Mouse (Mus musculus) large intestine, adult 2 months (tissue): ENCODE measurements around the gene Shisa7. TPM values are rescaled to one million over a fixed set of nuclear protein-coding genes. Genes with fewer than 3 reads are reported as not detected.
A peak's percentile ranks its signal among the peaks of the same experiment; 100 is the strongest.
"Not testable (repeated sequence)": the region's sequence is repeated elsewhere in the genome, so short reads cannot be mapped to it uniquely, and the experiment has no call there.

Experiments used
- DNase-seq: peaks from one replicate; pipeline ENCODE4 v3.0.0-alpha.2; 2012; ENCODE audit warnings: low read depth, low spot score
- WGBS: fragments of 180-500 bp; shearing (Covaris S2); methylation state at CpG from one replicate; pipeline ENCODE4 v1.1.7; 2018; 5-methylcytosine and 5-hydroxymethylcytosine counted together
- polyA plus RNA-seq: library from polyadenylated mRNA; depleted of rRNA; stranded (reverse); fragments of >200 nt; gene quantifications from 2 replicates; pipeline ENCODE4 v1.2.3, GENCODE M21; 2012

The Shisa7 gene
- polyA plus RNA-seq, 1 experiment = 0.86 TPM

DNA sequence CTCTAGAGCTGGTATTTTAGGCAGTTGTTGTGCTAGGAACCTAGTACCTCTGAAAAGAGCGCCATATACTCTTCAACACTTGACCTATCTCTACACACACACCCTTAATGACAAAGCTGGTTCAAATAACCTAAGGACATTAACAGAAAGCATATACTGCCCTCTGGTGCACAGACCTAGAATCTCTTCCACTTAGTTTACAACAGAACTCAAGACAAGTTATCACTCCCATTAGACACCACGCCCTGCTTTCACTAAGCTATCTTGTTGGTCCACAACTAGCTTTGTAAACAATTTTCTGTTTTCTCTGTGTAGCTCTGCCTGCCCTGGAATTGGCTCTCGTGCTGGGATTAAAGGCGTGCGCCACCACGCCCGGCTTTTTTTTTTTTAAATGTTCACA, 37.8 kb downstream of the Shisa7 start:
- DNase-seq = no peak
- 64% methylated on average over 7 of the region's 7 CpGs for WGBS

DNA sequence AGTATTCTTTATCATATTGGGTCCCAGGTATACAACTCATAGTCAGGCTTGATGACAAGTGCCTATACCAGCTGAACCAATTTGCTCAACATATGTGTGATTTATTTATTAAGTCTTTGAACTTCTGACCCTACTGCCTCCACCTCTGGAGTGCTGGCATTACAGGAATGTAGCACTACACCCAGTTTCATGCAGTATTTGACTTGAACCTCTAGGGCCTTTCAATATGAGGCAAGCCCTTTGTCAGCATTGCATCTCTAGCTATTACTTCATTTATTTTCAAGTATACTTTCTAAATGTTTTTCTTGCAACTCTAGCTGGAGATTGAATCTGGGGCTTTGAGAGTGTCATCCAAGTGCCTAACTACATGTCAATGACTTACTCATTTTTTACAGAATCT, 42.2 kb downstream of the Shisa7 start:
- no peak for DNase-seq

DNA sequence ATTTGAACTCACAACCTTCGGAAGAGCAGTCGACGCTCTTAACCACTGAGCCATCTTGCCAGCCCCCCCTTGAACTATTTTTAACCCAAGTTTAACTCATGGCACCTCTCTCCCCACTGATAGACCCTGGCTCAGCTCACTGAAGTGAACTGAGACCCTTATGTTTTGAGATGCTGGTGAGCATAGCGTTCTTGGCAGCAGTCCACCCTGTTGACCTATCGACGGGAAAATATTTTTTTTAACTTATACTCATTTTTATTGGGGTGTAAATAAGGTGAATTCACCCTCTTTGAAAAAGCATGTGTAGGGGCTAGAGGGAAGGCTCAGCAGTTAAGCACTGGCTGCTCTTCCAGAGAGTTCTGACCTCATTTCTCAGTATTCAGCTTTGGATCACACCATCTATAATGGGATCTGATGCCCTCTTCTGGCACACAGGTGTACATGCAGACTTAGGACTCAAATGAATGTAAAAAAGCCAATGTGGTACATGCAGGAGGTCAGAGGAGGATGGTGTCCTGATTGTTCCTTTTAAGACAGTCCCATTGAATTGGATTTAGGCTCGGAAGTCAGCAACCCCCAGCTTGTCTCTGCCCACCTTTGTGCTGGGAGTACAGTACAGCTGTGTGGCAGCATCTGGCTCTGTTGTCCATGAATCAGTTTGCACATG, 48.6 kb downstream of the Shisa7 start:
- WGBS = 62% methylated on average over 7 of the region's 7 CpGs
- no peak for DNase-seq

DNA sequence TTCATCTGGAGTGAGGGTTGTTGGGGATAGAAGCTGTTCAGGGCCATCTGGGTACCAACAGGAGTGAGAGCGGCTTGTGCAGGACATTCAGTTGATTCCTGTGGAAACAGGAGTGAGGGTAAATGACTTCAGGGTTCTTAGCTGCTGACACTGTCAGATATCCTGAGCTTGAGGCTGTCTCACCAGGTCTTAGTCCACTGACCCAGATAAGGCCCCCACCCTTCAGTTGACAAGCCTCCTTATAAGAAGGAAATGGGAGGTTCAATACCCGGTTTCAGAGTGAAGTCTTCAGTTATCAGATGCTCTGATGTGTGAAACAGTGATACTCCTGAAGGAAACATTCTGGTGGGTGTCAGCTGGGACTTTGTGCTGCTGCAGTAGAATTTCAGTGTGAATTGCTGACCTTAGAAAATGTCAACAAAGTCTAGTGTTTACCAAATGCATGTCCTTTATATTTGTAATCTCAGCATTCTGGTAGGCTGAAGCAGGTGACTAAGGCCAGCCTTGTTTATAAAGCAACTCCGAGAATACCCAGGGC, 49.8 kb downstream of the Shisa7 start:
- DNase-seq = no peak
- WGBS = 55% methylated on average over 3 of the region's 3 CpGs

DNA sequence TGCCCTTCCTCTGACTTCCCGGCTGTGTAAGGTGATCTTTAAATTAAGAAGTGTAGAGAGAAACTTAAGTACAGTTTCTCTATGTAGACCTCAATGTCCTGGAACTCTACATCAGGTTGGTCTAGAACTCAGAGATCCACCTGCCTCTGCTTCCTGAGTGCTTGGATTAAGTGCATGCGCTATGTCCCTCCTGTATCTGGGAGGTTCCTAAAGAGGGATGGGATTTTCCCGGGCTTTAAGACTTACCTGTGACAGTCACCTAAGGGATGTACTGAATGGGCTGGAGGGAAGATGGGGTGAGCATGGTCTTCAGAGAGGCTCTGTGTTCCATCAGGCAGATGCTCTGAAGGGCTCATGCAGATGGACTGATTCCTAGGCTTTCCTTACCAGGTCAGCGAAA, 50.8 kb downstream of the Shisa7 start:
- DNase-seq = no peak
- WGBS = 24% methylated on average over 4 of the region's 4 CpGs

DNA sequence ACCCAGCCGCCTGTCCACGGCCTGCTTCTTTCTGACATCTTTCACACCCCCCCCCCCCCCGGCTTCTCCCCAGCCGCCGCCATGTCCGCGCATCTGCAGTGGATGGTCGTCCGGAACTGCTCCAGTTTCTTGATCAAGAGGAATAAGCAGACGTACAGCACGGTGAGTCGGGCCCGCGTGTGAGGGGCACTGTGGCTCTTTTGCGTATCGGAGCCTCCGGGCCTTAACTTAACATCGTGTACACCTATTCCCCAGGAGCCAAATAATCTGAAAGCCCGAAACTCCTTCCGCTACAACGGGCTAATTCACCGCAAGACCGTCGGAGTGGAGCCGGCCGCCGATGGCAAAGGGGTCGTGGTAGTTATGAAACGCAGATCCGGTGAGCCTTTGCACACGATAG, 51.2 kb downstream of the Shisa7 start:
- DNase-seq = not testable (repeated sequence)
- WGBS = under 1% methylated on average over 31 of the region's 31 CpGs

DNA sequence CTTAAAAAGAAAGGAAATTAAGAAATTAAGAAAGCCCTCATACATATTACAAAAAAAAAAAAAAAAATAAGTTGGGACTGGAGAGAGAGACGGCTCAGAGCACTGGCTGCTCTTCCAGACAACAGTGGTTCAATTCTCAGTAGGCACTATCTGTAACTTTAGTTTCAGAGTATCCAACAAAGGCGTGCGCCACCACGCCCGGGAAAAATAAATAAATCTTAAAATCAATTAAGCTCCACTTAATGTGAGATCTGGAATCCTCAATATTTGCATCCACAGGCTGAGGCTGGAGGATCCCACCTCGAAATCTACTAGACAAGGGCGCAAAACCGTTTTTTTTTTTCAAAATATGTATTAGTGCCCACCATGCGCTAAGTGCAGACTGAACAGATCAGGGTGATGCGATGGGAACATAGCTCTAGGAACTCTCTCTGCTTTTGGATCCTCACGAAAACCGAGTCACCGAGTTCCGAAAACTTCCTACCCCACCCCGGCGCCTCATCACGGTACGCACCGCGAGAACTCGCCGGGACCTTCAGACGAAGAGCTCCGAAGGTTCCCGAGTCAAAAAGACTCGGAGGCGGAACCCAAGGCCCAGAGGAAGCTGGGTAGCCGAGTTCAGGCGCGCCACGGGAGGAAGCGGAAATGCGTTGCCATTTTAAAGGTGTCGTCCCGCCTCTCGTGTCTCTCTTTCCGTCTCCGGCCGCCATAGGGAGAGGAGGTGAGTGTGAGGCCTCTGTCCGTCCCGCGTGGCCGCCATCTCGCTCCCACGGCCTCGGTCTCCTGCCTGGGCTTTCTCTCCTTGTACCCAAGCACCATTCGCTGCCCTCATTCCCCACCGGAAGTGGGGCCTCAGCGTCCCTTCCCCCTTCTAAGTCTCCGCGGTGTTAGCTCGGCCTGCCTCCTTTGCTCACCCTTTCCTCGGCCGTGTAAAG, 52.0 kb downstream of the Shisa7 start, which contains the start of gene Rpl28:
TSS of gene Rpl28 (plus strand) at position 597 of the 935 bp plus-strand sequence.
- peak; percentile 96 for DNase-seq
- WGBS = under 1% methylated on average over 54 of the region's 54 CpGs

DNA sequence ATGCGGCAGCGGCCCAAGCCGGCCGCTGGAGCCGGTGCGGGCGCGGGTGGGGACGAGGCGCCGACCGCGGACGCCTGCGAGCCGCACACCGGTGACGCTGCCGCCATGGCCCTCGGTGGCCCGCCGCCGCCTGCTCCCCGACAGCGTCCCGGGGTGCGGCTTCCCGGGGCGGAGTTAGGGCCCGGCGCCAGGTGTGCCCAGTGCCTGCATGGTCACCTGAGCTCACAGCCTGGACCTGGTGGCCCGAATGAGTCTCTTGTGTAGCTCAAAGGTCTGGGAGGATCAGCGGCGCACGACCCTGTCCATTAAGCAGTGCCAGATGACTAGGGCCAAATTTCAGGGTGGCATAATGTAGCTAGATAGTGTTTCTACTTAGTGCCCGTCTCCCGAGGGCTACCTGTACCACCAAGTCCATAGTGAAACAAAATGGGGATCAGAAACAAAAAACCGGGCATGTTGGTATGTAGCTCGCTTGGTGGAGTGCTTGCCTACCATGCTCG, 55.0 kb downstream of the Shisa7 start, which contains the start of gene Tmem238:
TSS of gene Tmem238 (minus strand) at position 221 of the 500 bp plus-strand sequence.
- no peak for DNase-seq
- 5% methylated on average over 40 of the region's 40 CpGs for WGBS

DNA sequence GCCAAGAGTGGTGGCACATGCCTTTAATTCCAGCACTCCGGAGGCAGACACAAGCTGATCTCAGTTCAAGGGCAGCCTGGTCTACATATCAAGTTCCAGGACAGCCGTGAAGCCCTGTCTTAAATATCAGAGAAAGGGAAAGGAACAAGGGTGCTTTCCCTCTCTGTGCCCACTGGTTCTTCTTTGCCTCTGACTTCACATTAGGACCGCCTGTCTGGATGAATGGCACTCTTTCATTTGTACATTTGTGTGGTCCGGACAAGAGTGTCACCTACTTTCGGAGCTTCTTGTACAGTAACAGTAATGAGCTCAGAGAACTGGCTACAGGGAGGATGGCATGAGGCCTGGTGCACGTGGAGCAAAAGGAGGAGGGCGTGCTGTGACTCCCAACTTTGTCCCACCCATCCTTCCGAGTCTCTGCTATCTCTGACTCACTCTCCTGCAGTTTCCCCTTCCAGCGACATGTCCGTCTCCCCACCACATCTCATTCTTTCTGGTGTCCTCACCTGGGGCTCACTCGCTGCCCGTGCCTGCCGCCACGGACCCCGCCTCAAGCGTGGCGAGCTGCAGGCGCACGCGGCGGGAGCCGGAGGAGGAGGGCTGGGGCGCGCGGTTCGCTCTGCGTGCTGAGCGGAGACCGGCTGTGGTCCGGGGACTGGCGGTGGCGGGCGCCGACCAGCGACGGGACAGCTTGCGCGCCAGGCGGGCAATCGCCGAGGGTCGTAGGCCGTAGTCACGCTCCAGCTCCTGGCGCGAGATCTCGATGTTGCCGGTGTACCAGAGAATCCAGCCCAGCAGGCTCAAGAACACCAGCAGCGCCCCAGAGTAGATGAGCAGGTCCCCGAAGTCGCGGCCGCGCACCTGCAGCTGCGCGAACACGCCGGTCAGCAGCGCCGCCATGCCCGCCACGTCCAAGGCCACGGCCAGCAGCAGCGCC, 55.7 kb downstream of the Shisa7 start:
- whole genome bisulfite sequencing = under 1% methylated on average over 64 of the region's 64 CpGs

DNA sequence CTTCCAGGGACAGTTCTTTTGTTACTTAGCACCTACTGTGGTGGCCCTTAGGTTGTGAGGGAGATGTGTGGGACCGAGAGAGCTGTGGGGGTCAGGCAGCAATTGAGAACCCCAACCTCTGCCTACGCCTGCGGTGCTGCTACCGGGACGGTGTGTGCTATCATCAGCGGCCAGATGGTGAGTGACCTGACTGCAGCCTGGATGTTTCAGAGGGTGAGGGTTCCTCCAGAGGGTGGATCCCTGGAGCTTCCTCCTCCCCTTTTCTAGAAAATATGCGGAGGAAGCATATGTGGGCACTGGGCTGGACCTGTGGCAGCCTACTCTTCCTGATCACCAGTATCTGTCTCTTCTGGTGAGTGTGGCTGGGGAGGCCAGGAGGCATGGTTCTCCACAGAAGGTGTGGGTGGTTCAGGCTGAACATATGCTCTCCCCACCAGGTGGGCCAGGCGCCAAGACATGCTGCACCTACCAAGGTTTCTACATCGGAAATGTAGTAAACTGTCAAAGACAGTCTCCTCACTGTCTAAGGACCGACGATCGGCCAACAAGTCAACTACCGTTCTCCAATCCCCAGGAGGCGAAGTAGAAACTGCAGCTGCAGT, 60.7 kb downstream of the Shisa7 start:
- DNase-seq = no peak
- WGBS = 85% methylated on average over 14 of the region's 14 CpGs

More for the DNA sequence above, 55.7 kb downstream of the Shisa7 start:
- no peak for DNase-seq

DNA sequence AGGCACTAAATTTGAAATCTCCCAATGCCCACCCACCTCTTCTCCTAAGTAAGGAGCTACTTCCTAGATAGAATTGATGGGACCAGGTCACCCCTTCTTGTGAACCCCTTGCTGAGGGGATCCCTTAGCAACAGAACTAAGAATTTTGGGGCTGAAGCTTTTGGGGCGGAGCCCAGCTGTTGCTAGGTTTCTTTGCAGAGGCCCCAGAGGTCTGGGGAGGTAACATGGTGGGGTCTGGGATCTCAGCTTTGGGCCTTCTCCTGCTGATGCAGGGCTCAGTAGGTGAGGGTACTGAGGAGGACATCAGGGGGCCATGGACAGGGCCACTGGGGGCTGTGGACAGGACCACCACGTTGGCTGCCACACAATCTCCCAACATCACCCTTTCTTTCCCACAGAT, 61.7 kb downstream of the Shisa7 start, which contains the start of the genes Il11 and Tmem190:
TSS of gene Il11 (minus strand) at position 101 of the 400 bp plus-strand sequence.
TSS of gene Tmem190 (plus strand) at position 179 of the 400 bp plus-strand sequence.
- no peak for DNase-seq
- 80% methylated on average over 2 of the region's 2 CpGs for WGBS

DNA sequence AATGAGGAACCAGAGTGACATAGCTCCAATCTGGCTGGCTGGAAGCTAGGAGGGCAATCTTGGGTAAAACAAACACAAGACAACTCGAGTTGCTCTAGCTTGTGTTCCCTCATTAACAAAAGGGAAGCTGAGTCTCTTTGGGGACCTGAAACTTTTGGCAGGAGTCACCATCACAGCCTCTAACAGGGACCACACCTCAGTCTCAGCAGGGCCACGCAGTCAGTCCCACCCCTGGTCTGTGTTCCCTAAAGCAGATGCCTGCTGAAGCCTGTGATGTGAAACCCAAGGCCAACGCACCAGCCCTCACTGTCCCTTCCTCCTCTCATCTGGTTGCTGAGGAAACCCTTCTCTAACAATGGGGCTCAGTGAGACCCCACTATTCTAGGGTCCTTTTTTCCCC, 62.4 kb downstream of the Shisa7 start:
- WGBS = 38% methylated on average over 3 of the region's 3 CpGs
- DNase-seq = no peak

DNA sequence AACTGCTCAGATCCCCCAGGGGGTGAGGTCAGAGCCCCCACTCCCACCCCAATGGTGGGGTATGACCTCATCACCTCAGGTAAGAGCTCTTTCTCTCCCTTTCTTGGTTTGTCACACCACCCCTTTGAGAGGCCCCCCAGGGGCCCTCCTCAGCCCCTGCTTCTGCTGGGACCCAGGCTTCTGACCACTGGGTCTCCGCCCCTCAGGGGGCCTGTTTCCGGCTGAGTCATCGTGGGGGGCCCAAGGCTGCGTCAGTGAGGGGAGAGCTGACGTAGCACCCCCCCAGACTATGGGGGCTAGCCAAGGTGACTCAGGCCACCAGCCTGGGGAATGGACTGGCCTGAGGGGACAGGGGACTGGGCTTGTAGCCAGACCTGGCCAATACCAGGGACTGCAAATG, 64.6 kb downstream of the Shisa7 start:
- DNase-seq = no peak
- 28% methylated on average over 5 of the region's 5 CpGs for WGBS

DNA sequence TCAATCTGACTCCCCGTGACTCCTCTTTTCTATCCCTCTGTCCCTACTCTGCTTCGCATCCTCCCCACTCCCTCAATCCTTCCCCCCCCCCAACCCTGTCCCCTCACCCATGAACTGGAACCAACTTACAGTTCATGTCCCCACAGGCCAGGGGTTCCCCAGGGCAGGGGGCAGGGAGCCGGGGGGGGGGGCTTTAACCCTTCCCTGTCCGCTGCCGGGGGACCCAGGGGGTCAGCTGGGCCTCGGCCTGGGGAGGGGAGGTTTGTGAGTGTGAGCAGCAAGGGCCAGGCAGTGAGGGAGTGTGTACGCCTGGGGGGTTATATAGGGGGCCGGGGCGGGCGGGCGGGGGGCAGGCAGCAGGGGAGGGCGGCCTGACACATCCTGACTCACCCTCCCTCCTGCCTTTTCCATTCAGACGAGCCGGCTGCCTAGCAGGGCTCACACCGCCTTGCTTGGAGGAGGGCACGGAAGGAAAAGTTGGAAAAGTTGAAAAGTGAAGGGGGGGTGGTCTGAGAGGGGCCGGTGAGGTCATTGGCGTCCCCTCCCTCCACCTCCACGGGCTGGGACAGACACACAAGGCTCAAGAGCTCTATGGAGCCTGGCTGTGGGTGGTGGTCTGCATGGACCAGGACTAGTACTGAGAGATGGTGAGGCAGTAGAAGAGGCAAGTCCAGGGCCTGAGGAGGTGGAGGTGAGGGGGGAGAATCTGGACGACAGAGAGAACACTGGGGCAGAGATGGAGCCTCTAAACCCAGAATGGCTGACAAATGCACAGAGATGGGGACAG, 66.5 kb downstream of the Shisa7 start:
- 15% methylated on average over 20 of the region's 20 CpGs for WGBS
- DNase-seq = no peak

DNA sequence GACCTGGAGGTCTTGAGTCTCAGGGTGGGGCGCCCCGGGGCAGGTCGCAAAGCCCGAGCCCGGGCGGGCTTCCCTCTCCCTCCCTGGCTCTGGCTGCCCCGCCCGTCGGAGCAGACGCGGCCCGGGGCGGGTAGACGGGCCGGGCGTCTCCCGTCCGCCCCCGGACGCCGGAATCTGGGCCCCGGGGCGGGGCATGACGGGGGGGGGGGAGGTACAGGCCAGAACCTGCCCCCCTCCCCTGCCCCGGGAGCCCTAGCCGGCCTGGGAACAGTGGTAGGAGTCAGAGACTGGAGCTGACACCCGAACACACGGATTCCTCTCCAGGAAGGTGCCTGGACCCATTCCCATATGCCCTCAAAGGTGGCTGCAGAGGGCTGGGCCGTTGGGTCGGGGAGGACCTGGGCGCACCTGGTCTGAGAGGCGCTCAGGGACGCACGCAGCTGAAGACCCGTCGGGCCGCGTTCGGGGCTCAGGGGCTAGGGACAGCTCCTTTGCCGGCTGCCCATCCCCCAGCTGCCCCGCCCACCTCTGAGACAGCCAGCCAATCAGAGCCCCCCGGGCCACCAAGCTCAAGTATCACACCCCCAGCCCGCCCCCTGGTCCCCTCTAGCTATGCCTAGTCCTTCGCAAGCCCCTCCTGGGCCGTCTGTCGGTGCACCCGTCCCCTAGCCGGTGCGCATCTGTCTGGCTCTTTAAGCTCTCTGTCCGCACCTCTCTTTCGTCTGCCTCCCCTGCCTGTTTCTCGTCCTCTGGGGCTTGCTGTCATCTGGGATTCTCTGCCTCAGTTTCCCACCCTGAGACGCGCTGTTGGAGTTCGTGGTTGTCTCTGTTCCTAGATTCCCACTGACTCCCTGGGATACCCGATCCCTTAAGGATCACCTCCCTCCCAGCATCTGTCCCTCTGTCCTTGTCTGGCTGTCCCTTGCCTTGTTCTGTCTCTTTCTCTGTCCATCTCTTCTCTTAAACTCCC, 67.3 kb downstream of the Shisa7 start:
- WGBS = 2% methylated on average over 53 of the region's 56 CpGs
- no peak for DNase-seq

DNA sequence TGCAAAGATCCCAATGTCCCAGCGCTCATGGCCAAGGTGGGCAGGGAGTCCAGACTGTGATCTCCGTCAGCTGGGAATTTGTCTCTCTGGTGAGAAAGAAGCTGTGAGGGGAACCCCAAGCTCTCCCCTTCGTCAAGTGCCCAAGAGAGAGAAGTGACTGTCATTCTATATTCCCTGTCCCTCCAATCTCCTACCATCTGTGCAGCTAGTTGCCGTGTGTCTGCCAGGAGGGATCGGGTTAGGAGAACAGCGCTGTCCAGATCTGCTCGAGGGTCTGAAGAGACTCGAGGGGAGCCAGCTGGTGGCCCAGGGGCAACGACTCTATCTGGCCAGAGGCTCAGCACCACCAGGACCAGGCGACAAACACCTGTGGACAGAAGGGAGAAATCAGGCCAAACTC, 68.4 kb downstream of the Shisa7 start:
- DNase-seq = no peak
- WGBS = 49% methylated on average over 10 of the region's 10 CpGs
